In the genomic region with DNA sequence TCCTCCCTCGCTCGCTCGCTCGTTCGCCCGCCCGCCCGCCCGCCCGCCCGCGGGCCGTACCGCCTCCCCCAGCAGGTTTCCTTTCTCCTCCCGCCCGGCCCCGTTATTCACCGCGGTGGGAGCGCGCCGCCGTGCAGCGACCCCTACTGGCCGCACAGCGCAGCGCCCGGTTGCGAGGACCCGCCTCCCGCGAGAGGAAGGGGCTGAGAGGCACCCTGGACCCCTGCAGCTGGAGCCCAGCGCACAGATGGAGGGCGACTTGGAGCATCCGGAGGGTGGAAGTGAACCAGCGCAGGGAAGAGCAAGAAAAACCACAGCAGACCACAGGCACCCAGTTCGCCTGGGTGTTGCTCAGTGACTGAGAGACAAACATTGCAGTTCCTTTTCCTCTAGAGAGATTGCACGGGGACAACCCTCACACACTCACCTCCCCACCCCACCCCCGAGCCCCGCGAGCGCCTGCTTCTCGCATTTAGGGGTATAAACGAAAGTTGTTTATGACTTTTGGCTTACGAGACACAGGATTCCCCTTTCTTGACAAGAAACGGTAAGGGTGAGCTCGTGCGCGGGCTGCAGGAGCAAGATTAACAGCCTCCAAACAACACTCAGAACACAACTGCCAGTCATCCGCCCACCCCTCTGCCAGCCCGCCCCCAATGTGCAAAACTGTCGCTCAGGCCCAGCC, we compare ENCODE assay signal across 8 mouse cellular contexts. TPM values are rescaled to one million over a fixed set of nuclear protein-coding genes. Genes with fewer than 3 reads are reported as not detected.
A peak's percentile ranks its signal among the peaks of the same experiment; 100 is the strongest.
DNase-seq lines count a peak whose midpoint lies in the region; ATAC-seq and TF ChIP-seq lines count a peak whose summit lies in the region.

No protein-coding gene starts in this region.

- H3K4me1 ChIP-seq in G1E (ENCODE audit: insufficient read depth, low read depth, low read length), result peaks cover 33% of the 10 kb centered on the region
- peaks cover 8% of the 10 kb centered on the region for H3K4me1 ChIP-seq in forebrain, embryonic 14.5 days (ENCODE audit: control insufficient read depth, insufficient read depth, low read length)
- H3K4me1 ChIP-seq in lung, embryonic 16.5 days (replicated peaks; ENCODE audit: control insufficient read depth, insufficient read depth, low read length), result peaks cover 16% of the 10 kb centered on the region
- peaks cover 14% of the 10 kb centered on the region for H3K4me1 ChIP-seq in olfactory bulb, adult 2 months (ENCODE audit: control insufficient read depth, insufficient read depth, low read length)

- H3K9ac ChIP-seq in forebrain, embryonic 14.5 days (ENCODE audit: low read length), result peak overlapping the region; percentile 81
- peak overlapping the region; percentile 77 for H3K9ac ChIP-seq in lung, embryonic 16.5 days (ENCODE audit: low read length)

- TF ChIP-seq CTCF in G1E (IDR thresholded peaks at IDR 0.05; ENCODE audit: low read depth, low read length), result peak; percentile 64; the same call in 1 of the 2 replicates
- TF ChIP-seq CTCF in olfactory bulb, adult 2 months (IDR thresholded peaks at IDR 0.05; ENCODE audit: insufficient read depth, low read depth, low read length), result peak; percentile 85

- no peaks in the 10 kb centered on the region for H3K9me3 ChIP-seq in G1E (replicated peaks)
- no peaks in the 10 kb centered on the region for H3K9me3 ChIP-seq in forebrain, embryonic 14.5 days (replicated peaks; ENCODE audit: control insufficient read depth, low read length)
- H3K9me3 ChIP-seq in lung, embryonic 16.5 days (ENCODE audit: control insufficient read depth, low read length), result no peaks in the 10 kb centered on the region

- peak; percentile 24; the same call in 1 of the 2 replicates for ATAC-seq in G1E (ENCODE audit: extremely low read depth, insufficient number of reproducible peaks, low FRiP score, poor library complexity, severe bottlenecking)
- ATAC-seq in forebrain, embryonic 14.5 days, result peak; percentile 93
- peak; percentile 91 for ATAC-seq in lung, embryonic 16.5 days (ENCODE audit: low read depth)

- peak overlapping the region; percentile 73 for H3K4me3 ChIP-seq in G1E (ENCODE audit: low read depth, low read length)
- H3K4me3 ChIP-seq in forebrain, embryonic 14.5 days (ENCODE audit: low read depth, low read length), result peak overlapping the region; percentile 70
- peak overlapping the region; percentile 68 for H3K4me3 ChIP-seq in lung, embryonic 16.5 days (ENCODE audit: low read length)
- H3K4me3 ChIP-seq in olfactory bulb, adult 2 months (ENCODE audit: insufficient read depth, low read depth, low read length), result peak overlapping the region; percentile 56

- under 1% methylated on average over 39 of the region's 52 CpGs for WGBS in forebrain, embryonic 14.5 days
- 0% methylated on average over 31 of the region's 52 CpGs for WGBS in lung, embryonic 16.5 days
- whole genome bisulfite sequencing in olfactory bulb, adult 2 months, result 3% methylated on average over 48 of the region's 52 CpGs

- H3K36me3 ChIP-seq in G1E (replicated peaks), result peaks cover 4% of the 10 kb centered on the region
- H3K36me3 ChIP-seq in forebrain, embryonic 14.5 days (ENCODE audit: control insufficient read depth, insufficient read depth, low read length), result no peaks in the 10 kb centered on the region
- H3K36me3 ChIP-seq in lung, embryonic 16.5 days (ENCODE audit: control insufficient read depth, insufficient read depth, low read length), result no peaks in the 10 kb centered on the region

- H3K27me3 ChIP-seq in G1E (ENCODE audit: insufficient read depth, low read length), result peaks cover 20% of the 10 kb centered on the region
- H3K27me3 ChIP-seq in forebrain, embryonic 14.5 days (replicated peaks; ENCODE audit: control insufficient read depth, insufficient read depth, low read length), result no peaks in the 10 kb centered on the region
- no peaks in the 10 kb centered on the region for H3K27me3 ChIP-seq in lung, embryonic 16.5 days (ENCODE audit: control insufficient read depth, insufficient read depth, low read depth, low read length)

- peak; percentile 70 for DNase-seq in G1E (ENCODE audit: low spot score)
- peak; percentile 68 for DNase-seq in cerebellum, adult 11 months
- DNase-seq in forebrain, embryonic 14.5 days (ENCODE audit: low spot score), result peak; percentile 84
- DNase-seq in heart, postnatal 14 days, result peak; percentile 84 to 88
- DNase-seq in kidney, postnatal 4 days, result peak; percentile 87 to 90
- peak; percentile 91 for DNase-seq in thymus, postnatal 0 days (ENCODE audit: low spot score)

- TF ChIP-seq POLR2A in olfactory bulb, adult 2 months (IDR thresholded peaks at IDR 0.05; ENCODE audit: insufficient read depth, low read depth, low read length), result no peak

- intact Hi-C loops in heart, postnatal 14 days (cut with DNase I), result loop anchor here (2.0 to 5.0 kb wide), 3 partner anchors 115 to 329 kb away; no protein-coding TSS in a partner anchor

- H3K4me2 ChIP-seq in forebrain, embryonic 14.5 days (ENCODE audit: low read length), result peak overlapping the region; percentile 97
- H3K4me2 ChIP-seq in lung, embryonic 16.5 days (ENCODE audit: low read depth, low read length), result peak overlapping the region; percentile 99

- H3K27ac ChIP-seq in forebrain, embryonic 14.5 days (ENCODE audit: low read depth, low read length), result peak overlapping the region; percentile 48; the same call in 1 of the 2 replicates
- H3K27ac ChIP-seq in lung, embryonic 16.5 days (ENCODE audit: low read length), result no peak overlapping the region
- H3K27ac ChIP-seq in olfactory bulb, adult 2 months (ENCODE audit: insufficient read depth, low read depth, low read length), result no peak overlapping the region

RNA-seq across cellular contexts. Expression of a gene that starts 0.3 kb away (rescaled TPM):
- total RNA-seq in G1E (2014; fragmentation: Nextera tagmentation), result 14.3 and 14.5 TPM in 2 replicates
- 5.8 and 6.6 TPM in 2 replicates for total RNA-seq in G1E (2017)
- 2.2 and 3.0 TPM in 2 replicates for polyA plus RNA-seq in G1E (2012)
- polyA plus RNA-seq in forebrain, embryonic 14.5 days (2014; fragmentation: Nextera tagmentation; extraction: Ambion mirVana), result 4.2 and 4.4 TPM in 2 replicates
- total RNA-seq in heart, postnatal 14 days (2021), result 1 to 10 TPM; 3.1 to 3.3 TPM
- 4.5 and 5.2 TPM in 2 replicates for polyA plus RNA-seq in lung, embryonic 16.5 days (2015; fragmentation: Nextera tagmentation; extraction: Ambion mirVana)
- polyA plus RNA-seq in olfactory bulb, adult 2 months (2012; ENCODE audit: insufficient read depth, insufficient read length, low replicate concordance, missing spikeins), result not detected in 2 replicates
- 10.1 and 12.7 TPM in 2 replicates for polyA plus RNA-seq in thymus, postnatal 0 days (2015; fragmentation: Nextera tagmentation; extraction: Ambion mirVana)

Comparison
In these comparisons a context has a peak if more than half of its experiments do, and no peak if none do; other contexts are left out.
1. ATAC-seq: peak in every context shown above with its lines; median percentile 93 in forebrain, embryonic 14.5 days; 91 in lung, embryonic 16.5 days; 24 in G1E.